Mouse (Mus musculus): ENCODE data around the gene Fam104a. TPM values are rescaled to one million over a fixed set of nuclear protein-coding genes. Genes with fewer than 3 reads are reported as not detected.
A peak's percentile ranks its signal among the peaks of the same experiment; 100 is the strongest.

The Fam104a gene
- polyA plus RNA-seq, 1 experiment = 24.6 TPM

- no peak for TF ChIP-seq CTCF (conservative IDR thresholded peaks at IDR 0.05; ENCODE audit: insufficient read depth, insufficient read length, low read depth, low read length)
- no peak for TF ChIP-seq POLR2A (IDR thresholded peaks at IDR 0.05; ENCODE audit: low read depth, low read length)
- peak overlapping the region; percentile 82 for H3K4me3 ChIP-seq (ENCODE audit: insufficient read depth, low read depth, low read length)
- DNase-seq = no peak
- peaks cover 16% of the 10 kb centered on the region; the same call in 1 of the 2 replicates for H3K4me1 ChIP-seq (ENCODE audit: control insufficient read depth, insufficient read depth, low read length)
- WGBS = 40% methylated on average over 25 of the region's 25 CpGs
- 0 out of 2 replicates have a peak overlapping the region, but pooled peaks have one; percentile 2 for H3K27ac ChIP-seq (ENCODE audit: insufficient read depth, low read depth, low read length)
- no peaks in the 10 kb centered on the region for H3K36me3 ChIP-seq (ENCODE audit: control insufficient read depth, insufficient read depth, low read length)
- no peaks in the 10 kb centered on the region for H3K27me3 ChIP-seq (replicated peaks; ENCODE audit: control insufficient read depth, insufficient read depth, low read length)
Observed at GRCm38 (mm10) chr11:113684707-113685426, 912 bp upstream of the Fam104a start.

GRCm38 (mm10) chr11:113683627-113683956 is 363 bp downstream of the Fam104a start:
- peak overlapping the region; percentile 78 for H3K27ac ChIP-seq (ENCODE audit: insufficient read depth, low read depth, low read length)
- WGBS = under 1% methylated on average over 35 of the region's 38 CpGs
- TF ChIP-seq POLR2A (IDR thresholded peaks at IDR 0.05; ENCODE audit: low read depth, low read length) (no peak), CTCF (conservative IDR thresholded peaks at IDR 0.05; ENCODE audit: insufficient read depth, insufficient read length, low read depth, low read length) (no peak)
- H3K36me3 ChIP-seq (ENCODE audit: control insufficient read depth, insufficient read depth, low read length) = no peaks in the 10 kb centered on the region
- peak overlapping the region; percentile 82 for H3K4me3 ChIP-seq (ENCODE audit: insufficient read depth, low read depth, low read length)
- no peaks in the 10 kb centered on the region for H3K27me3 ChIP-seq (replicated peaks; ENCODE audit: control insufficient read depth, insufficient read depth, low read length)
- peaks cover 16% of the 10 kb centered on the region; the same call in 1 of the 2 replicates for H3K4me1 ChIP-seq (ENCODE audit: control insufficient read depth, insufficient read depth, low read length)
- no peak for DNase-seq

GRCm38 (mm10) chr11:113682897-113683626 is 893 bp downstream of the Fam104a start:
- TF ChIP-seq POLR2A (IDR thresholded peaks at IDR 0.05; ENCODE audit: low read depth, low read length) = no peak
- Histone ChIP-seq H3K36me3 (ENCODE audit: control insufficient read depth, insufficient read depth, low read length) (no peaks in the 10 kb centered on the region), H3K27me3 (replicated peaks; ENCODE audit: control insufficient read depth, insufficient read depth, low read length) (no peaks in the 10 kb centered on the region), H3K27ac (ENCODE audit: insufficient read depth, low read depth, low read length) (peak overlapping the region; percentile 78), H3K4me3 (ENCODE audit: insufficient read depth, low read depth, low read length) (peak overlapping the region; percentile 82), H3K4me1 (ENCODE audit: control insufficient read depth, insufficient read depth, low read length) (peaks cover 16% of the 10 kb centered on the region; the same call in 1 of the 2 replicates)
- peak; percentile 47 for DNase-seq
- WGBS = 2% methylated on average over 38 of the region's 38 CpGs

GRCm38 (mm10) chr11:113681979-113682378 is 2.0 kb downstream of the Fam104a start:
- no peak for DNase-seq
- Histone ChIP-seq H3K36me3 (ENCODE audit: control insufficient read depth, insufficient read depth, low read length) (peaks cover under 1% of the 10 kb centered on the region; the same call in 1 of the 2 replicates), H3K4me3 (ENCODE audit: insufficient read depth, low read depth, low read length) (no peak overlapping the region), H3K27ac (ENCODE audit: insufficient read depth, low read depth, low read length) (no peak overlapping the region), H3K4me1 (ENCODE audit: control insufficient read depth, insufficient read depth, low read length) (peaks cover 19% of the 10 kb centered on the region; the same call in 1 of the 2 replicates), H3K27me3 (replicated peaks; ENCODE audit: control insufficient read depth, insufficient read depth, low read length) (no peaks in the 10 kb centered on the region)
- TF ChIP-seq CTCF (conservative IDR thresholded peaks at IDR 0.05; ENCODE audit: insufficient read depth, insufficient read length, low read depth, low read length) (no peak), POLR2A (IDR thresholded peaks at IDR 0.05; ENCODE audit: low read depth, low read length) (no peak)

- Histone ChIP-seq H3K36me3 (ENCODE audit: control insufficient read depth, insufficient read depth, low read length) (peaks cover 2% of the 10 kb centered on the region; the same call in 1 of the 2 replicates), H3K4me3 (ENCODE audit: insufficient read depth, low read depth, low read length) (no peak overlapping the region), H3K27me3 (replicated peaks; ENCODE audit: control insufficient read depth, insufficient read depth, low read length) (no peaks in the 10 kb centered on the region), H3K4me1 (ENCODE audit: control insufficient read depth, insufficient read depth, low read length) (peaks cover 22% of the 10 kb centered on the region; the same call in 1 of the 2 replicates), H3K27ac (ENCODE audit: insufficient read depth, low read depth, low read length) (0 out of 2 replicates have a peak overlapping the region, but pooled peaks have one; percentile 33)
- DNase-seq = no peak
- 58% methylated on average over 2 of the region's 2 CpGs for WGBS
- TF ChIP-seq CTCF (conservative IDR thresholded peaks at IDR 0.05; ENCODE audit: insufficient read depth, insufficient read length, low read depth, low read length) (no peak), POLR2A (IDR thresholded peaks at IDR 0.05; ENCODE audit: low read depth, low read length) (no peak)
Observed at GRCm38 (mm10) chr11:113680954-113681353, 3.0 kb downstream of the Fam104a start.

GRCm38 (mm10) chr11:113678373-113678772 is 5.6 kb downstream of the Fam104a start:
- peak; percentile 70 for DNase-seq
- Histone ChIP-seq H3K4me3 (ENCODE audit: insufficient read depth, low read depth, low read length) (no peak overlapping the region), H3K36me3 (ENCODE audit: control insufficient read depth, insufficient read depth, low read length) (peaks cover 2% of the 10 kb centered on the region; the same call in 1 of the 2 replicates), H3K4me1 (ENCODE audit: control insufficient read depth, insufficient read depth, low read length) (peaks cover 16% of the 10 kb centered on the region; the same call in 1 of the 2 replicates), H3K27ac (ENCODE audit: insufficient read depth, low read depth, low read length) (no peak overlapping the region), H3K27me3 (replicated peaks; ENCODE audit: control insufficient read depth, insufficient read depth, low read length) (no peaks in the 10 kb centered on the region)
- TF ChIP-seq CTCF (conservative IDR thresholded peaks at IDR 0.05; ENCODE audit: insufficient read depth, insufficient read length, low read depth, low read length) (no peak; the same call in 1 of the 2 replicates), POLR2A (IDR thresholded peaks at IDR 0.05; ENCODE audit: low read depth, low read length) (no peak)
- 41% methylated on average over 8 of the region's 8 CpGs for WGBS

- Histone ChIP-seq H3K36me3 (ENCODE audit: control insufficient read depth, insufficient read depth, low read length) (peaks cover 2% of the 10 kb centered on the region; the same call in 1 of the 2 replicates), H3K4me3 (ENCODE audit: insufficient read depth, low read depth, low read length) (no peak overlapping the region), H3K27ac (ENCODE audit: insufficient read depth, low read depth, low read length) (no peak overlapping the region), H3K27me3 (replicated peaks; ENCODE audit: control insufficient read depth, insufficient read depth, low read length) (no peaks in the 10 kb centered on the region), H3K4me1 (ENCODE audit: control insufficient read depth, insufficient read depth, low read length) (peaks cover 16% of the 10 kb centered on the region; the same call in 1 of the 2 replicates)
- 98% methylated on average over 2 of the region's 2 CpGs for WGBS
- TF ChIP-seq POLR2A (IDR thresholded peaks at IDR 0.05; ENCODE audit: low read depth, low read length) (no peak), CTCF (conservative IDR thresholded peaks at IDR 0.05; ENCODE audit: insufficient read depth, insufficient read length, low read depth, low read length) (no peak)
- no peak for DNase-seq
Observed at GRCm38 (mm10) chr11:113677378-113677777, 6.6 kb downstream of the Fam104a start.

Data from kidney, adult 2 months (tissue).